Mouse (Mus musculus): Measurements from ENCODE around the gene Pigc. TPM values are rescaled to one million over a fixed set of nuclear protein-coding genes. Genes with fewer than 3 reads are reported as not detected.

Pigc gene
- polyA plus RNA-seq (2015; fragmentation: Nextera tagmentation; extraction: Ambion mirVana), result 30.9 and 31.6 TPM in 2 replicates

DNA sequence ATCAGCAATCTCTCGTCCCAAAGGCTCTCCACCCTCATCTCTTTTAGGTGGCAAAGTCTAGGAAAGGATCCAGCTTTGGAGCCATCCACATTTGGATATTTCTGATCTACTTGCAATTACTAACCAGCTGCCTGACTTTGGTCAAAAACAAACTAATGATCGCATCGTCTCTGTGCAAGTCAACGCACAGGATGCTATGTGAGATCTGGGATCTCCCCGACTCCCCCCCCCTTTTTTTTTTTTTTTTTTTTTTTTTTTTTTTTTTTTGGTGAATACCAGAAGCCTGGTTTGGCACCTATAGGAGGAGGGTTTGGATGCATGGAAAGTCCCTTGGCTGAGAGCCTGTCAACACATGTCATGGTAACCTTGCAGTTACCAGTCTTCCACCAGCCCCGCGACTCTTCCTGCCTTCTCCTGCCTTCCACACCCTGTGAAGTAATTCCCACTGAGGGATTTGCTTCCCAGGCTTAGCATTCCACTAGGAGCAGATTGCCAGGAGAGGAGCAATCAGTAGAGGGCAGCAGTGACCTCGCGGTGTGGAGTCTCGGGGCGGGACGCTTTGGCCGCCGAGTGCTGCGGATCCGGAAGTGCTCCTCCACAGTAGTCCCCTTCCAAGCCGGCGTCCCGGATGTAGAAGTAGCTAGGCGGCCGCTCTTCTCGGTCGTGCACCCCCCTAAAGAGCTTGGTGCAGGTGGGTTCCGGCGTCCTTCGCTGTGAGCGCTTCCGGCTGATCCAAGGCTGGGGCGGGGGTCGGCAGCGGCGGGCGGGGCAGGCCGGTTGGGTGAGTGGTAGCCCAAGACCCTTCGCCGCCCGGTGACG, at the start of gene Pigc:
Gene Pigc, plus strand, starts transcription at position 598 of the 819 bp plus-strand sequence.
- peak within 1 kb of the TSS; percentile 62 for H3K4me2 ChIP-seq
- H3K9me3 ChIP-seq (replicated peaks), result no peaks in the 10 kb centered on the region
- peaks cover 15% of the 10 kb centered on the region for H3K4me1 ChIP-seq
- peak; percentile 99 for ATAC-seq
- H3K27ac ChIP-seq, result peak within 1 kb of the TSS; percentile 60
- H3K27me3 ChIP-seq, result no peaks in the 10 kb centered on the region
- peak within 1 kb of the TSS; percentile 62 for H3K4me3 ChIP-seq
- peak within 1 kb of the TSS; percentile 77 for H3K9ac ChIP-seq
- WGBS, result 4% methylated on average over 35 of the region's 38 CpGs
- peaks cover 5% of the 10 kb centered on the region; the same call in 1 of the 2 replicates for H3K36me3 ChIP-seq (ENCODE audit: poor library complexity, severe bottlenecking)

- no peaks in the 10 kb centered on the region for H3K9me3 ChIP-seq (replicated peaks)
- no peak overlapping the region for H3K27ac ChIP-seq
- no peak overlapping the region for H3K4me3 ChIP-seq
- H3K9ac ChIP-seq, result no peak overlapping the region
- no peaks in the 10 kb centered on the region for H3K4me1 ChIP-seq
- no peaks in the 10 kb centered on the region for H3K27me3 ChIP-seq
- ATAC-seq, result no peak
- WGBS, result 98% methylated on average over 2 of the region's 2 CpGs
- no peaks in the 10 kb centered on the region for H3K36me3 ChIP-seq (ENCODE audit: poor library complexity, severe bottlenecking)
- H3K4me2 ChIP-seq, result no peak overlapping the region
These were observed 49.4 kb upstream of the Pigc start for GRCm38 (mm10) chr1:161919594-161919993.

GRCm38 (mm10) chr1:161920475-161921454, 48.2 kb upstream of the Pigc start:
- WGBS, result 87% methylated on average over 9 of the region's 9 CpGs
- no peaks in the 10 kb centered on the region for H3K4me1 ChIP-seq
- no peak overlapping the region for H3K9ac ChIP-seq
- no peaks in the 10 kb centered on the region for H3K36me3 ChIP-seq (ENCODE audit: poor library complexity, severe bottlenecking)
- no peak overlapping the region for H3K4me2 ChIP-seq
- no peak for ATAC-seq
- H3K9me3 ChIP-seq (replicated peaks), result no peaks in the 10 kb centered on the region
- H3K27ac ChIP-seq, result no peak overlapping the region
- no peaks in the 10 kb centered on the region for H3K27me3 ChIP-seq
- H3K4me3 ChIP-seq, result no peak overlapping the region

GRCm38 (mm10) chr1:161921928-161922327, 47.1 kb upstream of the Pigc start:
- Histone ChIP-seq H3K27me3 (no peaks in the 10 kb centered on the region), H3K4me3 (no peak overlapping the region), H3K36me3 (ENCODE audit: poor library complexity, severe bottlenecking) (no peaks in the 10 kb centered on the region), H3K4me2 (no peak overlapping the region), H3K4me1 (no peaks in the 10 kb centered on the region), H3K9me3 (replicated peaks) (no peaks in the 10 kb centered on the region), H3K9ac (no peak overlapping the region), H3K27ac (no peak overlapping the region)
- WGBS, result 59% methylated on average over 6 of the region's 6 CpGs
- no peak for ATAC-seq

DNA sequence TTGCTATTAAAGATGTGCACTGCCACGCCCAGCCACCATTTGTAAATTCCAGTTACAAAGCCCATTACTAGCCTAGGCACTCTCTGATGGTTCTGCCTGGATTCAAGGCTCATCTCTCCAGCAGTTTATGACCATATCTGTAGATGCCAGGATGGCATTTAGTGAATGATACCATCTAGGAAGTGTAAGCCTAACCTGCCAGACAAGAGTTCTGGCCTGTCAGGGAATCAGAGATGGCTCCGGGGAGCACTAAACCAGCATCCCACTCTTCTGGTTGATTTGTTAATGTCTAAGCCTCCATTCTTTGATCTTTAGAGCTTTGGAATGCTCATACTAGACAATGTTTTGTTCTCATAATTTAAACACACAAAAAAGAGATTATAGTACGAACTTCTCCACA, 44.7 kb upstream of the Pigc start:
- Histone ChIP-seq H3K4me1 (no peaks in the 10 kb centered on the region), H3K4me3 (no peak overlapping the region), H3K27me3 (no peaks in the 10 kb centered on the region; the same call in 1 of the 2 replicates), H3K9ac (no peak overlapping the region), H3K4me2 (no peak overlapping the region), H3K36me3 (ENCODE audit: poor library complexity, severe bottlenecking) (no peaks in the 10 kb centered on the region), H3K9me3 (replicated peaks) (no peaks in the 10 kb centered on the region), H3K27ac (no peak overlapping the region)
- WGBS, result 46% methylated on average over 3 of the region's 3 CpGs
- no peak for ATAC-seq

GRCm38 (mm10) chr1:161925281-161925805, 43.6 kb upstream of the Pigc start:
- Histone ChIP-seq H3K4me1 (no peaks in the 10 kb centered on the region), H3K9me3 (replicated peaks) (no peaks in the 10 kb centered on the region), H3K36me3 (ENCODE audit: poor library complexity, severe bottlenecking) (no peaks in the 10 kb centered on the region), H3K4me2 (no peak overlapping the region), H3K4me3 (no peak overlapping the region), H3K9ac (no peak overlapping the region), H3K27ac (no peak overlapping the region), H3K27me3 (no peaks in the 10 kb centered on the region; the same call in 1 of the 2 replicates)
- WGBS, result 87% methylated on average over 13 of the region's 13 CpGs
- ATAC-seq, result no peak

- Histone ChIP-seq H3K4me1 (no peaks in the 10 kb centered on the region), H3K27ac (no peak overlapping the region), H3K27me3 (no peaks in the 10 kb centered on the region; the same call in 1 of the 2 replicates), H3K9me3 (replicated peaks) (no peaks in the 10 kb centered on the region), H3K4me2 (no peak overlapping the region), H3K9ac (no peak overlapping the region), H3K36me3 (ENCODE audit: poor library complexity, severe bottlenecking) (no peaks in the 10 kb centered on the region), H3K4me3 (no peak overlapping the region)
- 76% methylated on average over 2 of the region's 2 CpGs for WGBS
- no peak for ATAC-seq
These were observed 41.0 kb upstream of the Pigc start for GRCm38 (mm10) chr1:161927976-161928375.

GRCm38 (mm10) chr1:161931313-161931712, 37.7 kb upstream of the Pigc start:
- H3K4me3 ChIP-seq, result no peak overlapping the region
- no peak overlapping the region for H3K4me2 ChIP-seq
- no peaks in the 10 kb centered on the region for H3K9me3 ChIP-seq (replicated peaks)
- H3K27me3 ChIP-seq, result no peaks in the 10 kb centered on the region; the same call in 1 of the 2 replicates
- H3K9ac ChIP-seq, result no peak overlapping the region
- no peak for ATAC-seq
- 75% methylated on average over 4 of the region's 4 CpGs for WGBS
- H3K36me3 ChIP-seq (ENCODE audit: poor library complexity, severe bottlenecking), result no peaks in the 10 kb centered on the region
- H3K4me1 ChIP-seq, result no peaks in the 10 kb centered on the region
- no peak overlapping the region for H3K27ac ChIP-seq

DNA sequence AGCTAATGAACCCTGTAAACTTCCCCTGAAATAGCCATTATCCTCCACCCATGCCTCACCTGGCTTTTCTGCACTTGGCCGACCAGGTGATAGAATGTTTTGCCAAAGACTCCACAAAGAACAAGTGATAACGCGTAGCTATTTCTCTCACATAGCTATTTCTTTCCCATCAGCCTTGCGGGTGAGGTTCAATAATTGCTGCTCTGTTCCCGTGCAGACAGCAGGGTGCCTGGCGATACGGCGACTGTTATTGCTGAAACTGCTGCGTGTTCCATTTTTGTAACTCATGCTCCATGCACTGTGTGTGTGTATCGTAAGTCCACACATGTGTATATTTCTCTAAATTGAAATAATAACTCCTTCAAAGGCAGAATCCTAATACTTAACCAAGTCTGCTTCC, 37.2 kb upstream of the Pigc start:
- Histone ChIP-seq H3K9me3 (replicated peaks) (no peaks in the 10 kb centered on the region), H3K27me3 (no peaks in the 10 kb centered on the region; the same call in 1 of the 2 replicates), H3K27ac (no peak overlapping the region), H3K9ac (no peak overlapping the region), H3K36me3 (ENCODE audit: poor library complexity, severe bottlenecking) (no peaks in the 10 kb centered on the region), H3K4me3 (no peak overlapping the region), H3K4me2 (no peak overlapping the region), H3K4me1 (no peaks in the 10 kb centered on the region)
- WGBS, result 81% methylated on average over 10 of the region's 10 CpGs
- no peak for ATAC-seq

DNA sequence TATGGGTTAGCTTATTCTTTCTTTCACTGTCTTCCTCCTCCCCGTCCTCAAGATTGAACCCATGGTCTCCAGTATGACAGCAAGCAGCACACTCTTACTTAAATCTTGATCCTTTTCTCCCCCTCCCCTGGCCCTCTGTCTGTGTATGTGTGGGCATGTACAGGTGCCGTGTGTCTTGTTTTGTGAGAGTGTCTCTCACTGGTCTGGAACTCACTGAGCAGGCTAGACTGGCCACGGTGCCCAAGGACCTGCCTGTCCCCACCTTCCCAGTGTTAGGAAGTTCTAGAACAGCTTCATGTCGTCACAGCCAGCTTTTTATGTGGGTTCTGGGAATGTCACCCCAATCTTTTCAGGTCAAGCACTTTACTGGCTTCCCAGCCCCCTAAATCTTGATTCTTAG, 36.7 kb upstream of the Pigc start:
- no peak for ATAC-seq
- Histone ChIP-seq H3K27me3 (no peaks in the 10 kb centered on the region; the same call in 1 of the 2 replicates), H3K4me2 (no peak overlapping the region), H3K9me3 (replicated peaks) (no peaks in the 10 kb centered on the region), H3K36me3 (ENCODE audit: poor library complexity, severe bottlenecking) (no peaks in the 10 kb centered on the region), H3K4me3 (no peak overlapping the region), H3K4me1 (no peaks in the 10 kb centered on the region), H3K27ac (no peak overlapping the region), H3K9ac (no peak overlapping the region)
- WGBS, result 86% methylated on average over 4 of the region's 4 CpGs

GRCm38 (mm10) chr1:161942082-161942481, 26.9 kb upstream of the Pigc start:
- 76% methylated on average over 2 of the region's 2 CpGs for WGBS

More at GRCm38 (mm10) chr1:161942082-161942481, 26.9 kb upstream of the Pigc start:
- Histone ChIP-seq H3K27me3 (no peaks in the 10 kb centered on the region), H3K27ac (no peak overlapping the region), H3K36me3 (ENCODE audit: poor library complexity, severe bottlenecking) (no peaks in the 10 kb centered on the region), H3K9ac (no peak overlapping the region), H3K4me3 (no peak overlapping the region), H3K9me3 (replicated peaks) (no peaks in the 10 kb centered on the region), H3K4me1 (no peaks in the 10 kb centered on the region), H3K4me2 (no peak overlapping the region)
- no peak for ATAC-seq

Measured in forebrain, embryonic 13.5 days (tissue).